Mouse (Mus musculus): ENCODE measurements around the gene Dbil5.

- no peak for TF ChIP-seq CTCF (IDR thresholded peaks at IDR 0.05; ENCODE audit: low read depth)
- no peak for TF ChIP-seq EP300 (IDR thresholded peaks at IDR 0.05; ENCODE audit: low read depth)
These were observed 2.4 kb upstream of the Dbil5 start for GRCm38 (mm10) chr11:76215011-76215410.
